Mouse (Mus musculus) intestine, embryonic 14.5 days (tissue): ENCODE data around the gene Cnnm3. TPM values are rescaled to one million over a fixed set of nuclear protein-coding genes. Genes with fewer than 3 reads are reported as not detected.

Source experiments
- ATAC-seq: fragments of 200-750 bp; cut with Nextera tagmentation; replicated peaks from 2 replicates; pipeline ENCODE4 v1.8.0; 2017; ENCODE audit warnings: low read depth, moderate number of reproducible peaks, moderate TSS enrichment, moderate library complexity; ENCODE audit not compliant: low FRiP score, low TSS enrichment
- DNase-seq: peaks from one replicate; pipeline ENCODE4 v3.0.0-alpha.2; 2018; ENCODE audit warnings: low spot score
- H3K27ac ChIP-seq: fragments of 300-500 bp; sonication (generic); 2 replicates; pipeline ENCODE4 v1.5.1; 2014; ENCODE audit warnings: low read depth, mild to moderate bottlenecking, control low read depth
- H3K27me3 ChIP-seq: fragments of 300-500 bp; sonication (generic); replicated peaks from 2 replicates; pipeline ENCODE4 v1.6.1; 2014; ENCODE audit warnings: low read length, control low read depth; ENCODE audit not compliant: control insufficient read depth, insufficient read depth
- H3K36me3 ChIP-seq: fragments of 300-500 bp; sonication (generic); 2 replicates; pipeline ENCODE4 v1.6.1; 2014; ENCODE audit warnings: low read length, control low read depth; ENCODE audit not compliant: control insufficient read depth, insufficient read depth
- H3K4me1 ChIP-seq: fragments of 300-500 bp; sonication (generic); replicated peaks from 2 replicates; pipeline ENCODE4 v1.6.1; 2014; ENCODE audit warnings: low read length, control low read depth, mixed read lengths; ENCODE audit not compliant: control insufficient read depth, insufficient read depth
- H3K4me2 ChIP-seq: fragments of 300-500 bp; sonication (generic); 2 replicates; pipeline ENCODE4 v1.6.1; 2014; ENCODE audit warnings: low read length
- H3K4me3 ChIP-seq: fragments of 300-500 bp; sonication (generic); 2 replicates; pipeline ENCODE4 v1.5.1; 2014; ENCODE audit warnings: low read depth, low read length, control low read depth, mixed read lengths
- H3K9ac ChIP-seq: fragments of 300-500 bp; sonication (generic); 2 replicates; pipeline ENCODE4 v1.6.1; 2014; ENCODE audit warnings: mild to moderate bottlenecking, low read length
- H3K9me3 ChIP-seq: fragments of 300-500 bp; sonication (generic); 2 replicates; pipeline ENCODE4 v1.6.1; 2016; ENCODE audit warnings: low read length, control low read depth; ENCODE audit not compliant: control insufficient read depth
- WGBS: fragments of 180-500 bp; shearing (Covaris S2); extraction: QIAGEN DNeasy Blood & Tissue Kit; methylation state at CpG from one replicate; pipeline ENCODE4 v1.1.7; 2014; 5-methylcytosine and 5-hydroxymethylcytosine counted together
- polyA plus RNA-seq: library from polyadenylated mRNA; unstranded; fragments of >200 nt; fragmentation: Nextera tagmentation; extraction: Ambion mirVana; gene quantifications from 2 replicates; pipeline ENCODE4 v1.2.1, GENCODE M21; 2014

Cnnm3 gene
- polyA plus RNA-seq, 1 experiment from 2014 or later = 5.4 TPM

- Histone ChIP-seq H3K4me2 (no peak overlapping the region), H3K27ac (no peak overlapping the region), H3K9ac (no peak overlapping the region), H3K9me3 (no peaks in the 10 kb centered on the region), H3K36me3 (no peaks in the 10 kb centered on the region), H3K4me1 (peaks cover 21% of the 10 kb centered on the region), H3K4me3 (no peak overlapping the region), H3K27me3 (no peaks in the 10 kb centered on the region)
- 55% methylated on average over 6 of the region's 6 CpGs for WGBS
- no peak for DNase-seq
- no peak for ATAC-seq
Observed at GRCm38 (mm10) chr1:36560903-36561302, 49.2 kb downstream of the Cnnm3 start.

DNA sequence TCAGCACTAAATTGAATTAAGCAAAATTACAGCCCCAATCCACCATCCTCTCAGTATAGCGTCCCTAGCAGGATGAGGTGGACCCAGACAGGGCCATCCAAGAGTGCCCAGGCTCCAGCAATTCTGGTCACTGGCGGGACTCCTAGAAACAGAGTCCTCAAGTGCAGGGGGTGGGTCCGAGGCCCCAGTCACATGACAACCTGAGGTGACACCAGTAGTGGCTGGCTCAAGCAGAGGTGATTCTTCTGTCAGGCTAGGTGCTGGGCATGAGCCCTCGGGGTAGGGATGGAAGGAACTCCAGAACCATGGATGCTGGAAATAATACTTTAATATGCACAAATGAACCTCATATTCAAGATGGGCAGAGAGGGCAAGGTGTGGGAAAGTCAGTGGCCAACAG, 50.7 kb downstream of the Cnnm3 start:
- peaks cover 19% of the 10 kb centered on the region; the same call in 1 of the 2 replicates for H3K4me1 ChIP-seq
- no peaks in the 10 kb centered on the region for H3K27me3 ChIP-seq
- no peaks in the 10 kb centered on the region for H3K36me3 ChIP-seq
- H3K27ac ChIP-seq = no peak overlapping the region
- H3K4me2 ChIP-seq = no peak overlapping the region
- no peak overlapping the region for H3K4me3 ChIP-seq
- DNase-seq (no peak), ATAC-seq (no peak)
- 62% methylated on average over 4 of the region's 4 CpGs for WGBS
- no peak overlapping the region for H3K9ac ChIP-seq
- H3K9me3 ChIP-seq = no peaks in the 10 kb centered on the region

DNA sequence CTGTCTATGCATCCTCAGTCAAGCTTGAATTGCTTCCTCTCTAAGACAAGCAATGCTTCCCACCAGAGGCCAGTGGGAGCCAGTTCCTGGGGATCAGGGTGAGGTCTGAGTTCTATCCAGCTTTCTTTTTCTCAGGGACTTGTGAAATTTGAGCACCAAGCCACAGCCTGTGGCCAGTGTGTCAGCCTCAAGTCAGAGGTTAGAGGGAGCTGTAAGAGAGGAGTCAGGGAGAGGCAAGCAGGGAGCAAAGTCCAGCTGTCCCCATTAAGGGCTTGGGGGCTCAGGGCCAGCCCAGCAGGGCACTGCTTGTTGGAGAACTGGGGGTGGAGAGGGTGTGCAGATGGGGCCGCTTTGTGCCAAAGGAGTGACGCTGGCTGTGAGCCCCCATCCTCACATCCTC, 51.5 kb downstream of the Cnnm3 start:
- DNase-seq = no peak
- H3K27me3 ChIP-seq = no peaks in the 10 kb centered on the region
- H3K4me2 ChIP-seq = no peak overlapping the region
- 81% methylated on average over 2 of the region's 2 CpGs for WGBS
- H3K4me1 ChIP-seq = peaks cover 26% of the 10 kb centered on the region
- no peak for ATAC-seq
- H3K27ac ChIP-seq = no peak overlapping the region
- no peak overlapping the region for H3K4me3 ChIP-seq
- H3K9me3 ChIP-seq = no peaks in the 10 kb centered on the region
- H3K9ac ChIP-seq = no peak overlapping the region
- H3K36me3 ChIP-seq = no peaks in the 10 kb centered on the region

DNA sequence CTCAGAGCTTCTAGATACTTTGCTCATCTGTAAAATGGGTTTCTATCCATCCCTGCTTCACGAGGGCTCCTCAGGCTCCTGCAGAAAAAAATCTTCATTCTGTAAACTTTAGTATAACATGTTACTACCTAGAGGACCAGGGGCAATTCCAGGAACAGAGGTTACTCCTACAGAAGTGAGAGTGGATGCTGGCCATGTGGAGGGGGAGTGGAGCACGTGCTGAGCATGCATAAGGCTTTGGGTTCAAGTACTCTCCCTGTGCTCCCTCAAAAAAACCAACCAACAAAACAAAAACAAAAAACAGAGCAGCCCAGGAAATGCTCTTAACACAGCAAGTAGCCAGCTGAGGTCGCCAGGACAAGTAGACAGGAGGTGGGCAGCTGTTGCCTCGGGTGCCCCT, 52.0 kb downstream of the Cnnm3 start:
- ATAC-seq = no peak
- WGBS = 61% methylated on average over 4 of the region's 4 CpGs

DNA sequence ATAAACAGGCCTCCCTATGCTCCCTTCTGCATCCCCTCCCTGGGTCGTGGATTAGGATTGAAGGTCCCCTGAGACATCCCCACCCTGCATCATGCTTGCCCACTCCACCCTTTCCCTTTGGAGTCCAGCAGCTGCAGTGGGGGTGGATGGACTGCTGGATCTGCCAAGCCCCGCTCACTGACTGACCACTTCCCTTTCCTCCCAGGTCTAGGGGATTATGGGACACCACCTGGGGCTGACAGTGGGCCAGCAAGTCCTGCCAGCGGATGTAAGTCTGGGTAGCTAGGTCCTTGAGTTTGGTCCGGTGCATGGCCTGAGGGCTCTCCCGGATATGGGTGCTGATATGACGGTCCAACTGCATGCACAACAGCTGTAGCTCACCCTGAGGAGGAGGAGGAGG, 52.4 kb downstream of the Cnnm3 start:
- peaks cover 22% of the 10 kb centered on the region for H3K4me1 ChIP-seq
- ATAC-seq (no peak), DNase-seq (no peak)
- no peaks in the 10 kb centered on the region for H3K36me3 ChIP-seq
- H3K27ac ChIP-seq = no peak overlapping the region
- H3K9me3 ChIP-seq = no peaks in the 10 kb centered on the region
- WGBS = 60% methylated on average over 6 of the region's 6 CpGs
- H3K27me3 ChIP-seq = no peaks in the 10 kb centered on the region
- no peak overlapping the region for H3K4me2 ChIP-seq
- no peak overlapping the region for H3K4me3 ChIP-seq
- no peak overlapping the region for H3K9ac ChIP-seq

More for the DNA sequence above, 52.0 kb downstream of the Cnnm3 start:
- Histone ChIP-seq H3K4me1 (peaks cover 26% of the 10 kb centered on the region), H3K36me3 (no peaks in the 10 kb centered on the region), H3K27ac (no peak overlapping the region), H3K4me3 (no peak overlapping the region), H3K4me2 (no peak overlapping the region), H3K9me3 (no peaks in the 10 kb centered on the region), H3K27me3 (no peaks in the 10 kb centered on the region), H3K9ac (no peak overlapping the region)
- DNase-seq = no peak

DNA sequence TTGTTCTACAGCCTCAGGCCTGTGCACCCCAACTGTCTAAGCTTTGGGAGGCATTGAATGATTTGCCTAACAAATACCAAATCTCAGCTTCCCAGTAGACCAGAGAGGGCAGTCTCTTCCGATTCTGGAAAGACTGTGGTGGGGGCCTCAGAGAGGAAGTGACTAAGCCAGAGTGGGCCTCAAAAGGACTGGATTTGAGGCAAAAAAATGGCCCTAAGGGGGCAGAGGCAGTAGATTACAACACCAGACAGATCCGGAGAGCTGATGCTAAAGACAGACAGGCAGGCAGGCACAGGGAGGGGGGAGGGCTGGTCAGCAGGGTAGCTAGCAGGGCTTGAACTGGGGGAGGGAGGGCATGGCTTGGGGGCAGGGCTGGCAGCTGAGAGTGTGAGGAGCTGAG, 54.8 kb downstream of the Cnnm3 start:
- no peak overlapping the region for H3K4me3 ChIP-seq
- no peak overlapping the region for H3K4me2 ChIP-seq
- ATAC-seq = no peak
- no peaks in the 10 kb centered on the region for H3K36me3 ChIP-seq
- no peak overlapping the region for H3K27ac ChIP-seq
- no peaks in the 10 kb centered on the region for H3K27me3 ChIP-seq
- DNase-seq = no peak
- no peak overlapping the region for H3K9ac ChIP-seq
- H3K4me1 ChIP-seq = peaks cover 31% of the 10 kb centered on the region
- 28% methylated on average over 2 of the region's 2 CpGs for WGBS
- H3K9me3 ChIP-seq = no peaks in the 10 kb centered on the region

GRCm38 (mm10) chr1:36567818-36568603, 56.3 kb downstream of the Cnnm3 start:
- H3K4me2 ChIP-seq = peak overlapping the region; percentile 7; the same call in 1 of the 2 replicates
- ATAC-seq (no peak), DNase-seq (no peak)
- peaks cover 27% of the 10 kb centered on the region for H3K4me1 ChIP-seq
- no peaks in the 10 kb centered on the region for H3K27me3 ChIP-seq
- H3K4me3 ChIP-seq = no peak overlapping the region
- H3K9ac ChIP-seq = no peak overlapping the region
- 45% methylated on average over 21 of the region's 21 CpGs for WGBS
- H3K27ac ChIP-seq = peak overlapping the region; percentile 49; the same call in 1 of the 2 replicates
- H3K9me3 ChIP-seq = no peaks in the 10 kb centered on the region
- H3K36me3 ChIP-seq = no peaks in the 10 kb centered on the region

- no peak overlapping the region for H3K4me3 ChIP-seq
- no peaks in the 10 kb centered on the region for H3K27me3 ChIP-seq
- H3K4me2 ChIP-seq = no peak overlapping the region
- DNase-seq (no peak), ATAC-seq (no peak)
- peaks cover 31% of the 10 kb centered on the region for H3K4me1 ChIP-seq
- no peaks in the 10 kb centered on the region for H3K9me3 ChIP-seq
- H3K36me3 ChIP-seq = no peaks in the 10 kb centered on the region
- H3K9ac ChIP-seq = no peak overlapping the region
- 50% methylated on average over 4 of the region's 4 CpGs for whole genome bisulfite sequencing
- H3K27ac ChIP-seq = peak overlapping the region; percentile 49
Observed at GRCm38 (mm10) chr1:36568776-36569175, 57.1 kb downstream of the Cnnm3 start.

- WGBS = 53% methylated on average over 7 of the region's 7 CpGs
- no peak overlapping the region for H3K4me2 ChIP-seq
- peaks cover 35% of the 10 kb centered on the region for H3K4me1 ChIP-seq
- DNase-seq = no peak
- no peak overlapping the region for H3K9ac ChIP-seq
- H3K9me3 ChIP-seq = no peaks in the 10 kb centered on the region
- peak overlapping the region; percentile 25; the same call in 1 of the 2 replicates for H3K27ac ChIP-seq
- H3K27me3 ChIP-seq = no peaks in the 10 kb centered on the region
- no peak for ATAC-seq
- H3K36me3 ChIP-seq = no peaks in the 10 kb centered on the region
- H3K4me3 ChIP-seq = no peak overlapping the region
Observed at GRCm38 (mm10) chr1:36569694-36570276, 58.1 kb downstream of the Cnnm3 start.
